Mouse (Mus musculus): ENCODE data around the gene Baat. TPM values are rescaled to one million over a fixed set of nuclear protein-coding genes. Genes with fewer than 3 reads are reported as not detected.
"Not testable (repeated sequence)": the region's sequence is repeated elsewhere in the genome, so short reads cannot be mapped to it uniquely, and the experiment has no call there.

Gene Baat
- polyA plus RNA-seq, 1 experiment from 2014 or later, result 0.08 TPM

GRCm38 (mm10) chr4:49522576-49522975 lies 16.2 kb upstream of the Baat start:
- no peaks in the 10 kb centered on the region for H3K27me3 ChIP-seq (replicated peaks)
- no peak for ATAC-seq (ENCODE audit: extremely low read depth, insufficient number of reproducible peaks, low FRiP score, low TSS enrichment)
- peak overlapping the region; percentile 70; the same call in 1 of the 2 replicates for H3K4me3 ChIP-seq
- no peak overlapping the region for H3K27ac ChIP-seq (replicated peaks)
- H3K4me2 ChIP-seq, result peak overlapping the region; percentile 78
- H3K9ac ChIP-seq, result no peak overlapping the region
- no peaks in the 10 kb centered on the region for H3K9me3 ChIP-seq
- WGBS, result 61% methylated on average over 9 of the region's 9 CpGs
- peaks cover 49% of the 10 kb centered on the region for H3K36me3 ChIP-seq
- H3K4me1 ChIP-seq, result peaks cover 26% of the 10 kb centered on the region

DNA sequence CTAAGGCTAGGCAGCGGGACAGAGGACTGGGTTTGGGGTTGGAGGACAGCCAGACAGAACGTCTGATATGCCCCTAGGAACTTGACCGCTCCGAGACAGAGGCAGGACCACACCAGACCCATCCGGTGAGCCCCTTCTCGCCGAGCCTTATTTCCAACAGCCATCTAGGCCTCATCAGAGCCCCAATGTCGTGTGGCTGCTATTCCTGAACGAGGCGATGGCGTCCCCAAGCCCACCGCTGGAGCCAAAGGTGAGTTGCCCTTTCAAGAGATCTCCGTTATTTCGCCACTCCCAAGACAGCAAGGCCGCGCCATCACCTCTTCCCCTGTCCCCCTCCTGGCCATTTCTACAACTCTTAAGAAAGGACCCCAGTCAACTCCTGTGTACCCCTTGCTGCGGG lies 15.0 kb upstream of the Baat start:
- Histone ChIP-seq H3K27me3 (replicated peaks) (no peaks in the 10 kb centered on the region), H3K4me2 (peak overlapping the region; percentile 78), H3K4me3 (peak overlapping the region; percentile 70), H3K9me3 (no peaks in the 10 kb centered on the region), H3K9ac (peak overlapping the region; percentile 86), H3K36me3 (peaks cover 48% of the 10 kb centered on the region), H3K4me1 (peaks cover 26% of the 10 kb centered on the region), H3K27ac (replicated peaks) (peak overlapping the region; percentile 38; the same call in 1 of the 2 replicates)
- 0 out of 2 replicates have a peak, but pooled peaks have one; percentile 14 for ATAC-seq (ENCODE audit: extremely low read depth, insufficient number of reproducible peaks, low FRiP score, low TSS enrichment)
- under 1% methylated on average over 17 of the region's 17 CpGs for WGBS

DNA sequence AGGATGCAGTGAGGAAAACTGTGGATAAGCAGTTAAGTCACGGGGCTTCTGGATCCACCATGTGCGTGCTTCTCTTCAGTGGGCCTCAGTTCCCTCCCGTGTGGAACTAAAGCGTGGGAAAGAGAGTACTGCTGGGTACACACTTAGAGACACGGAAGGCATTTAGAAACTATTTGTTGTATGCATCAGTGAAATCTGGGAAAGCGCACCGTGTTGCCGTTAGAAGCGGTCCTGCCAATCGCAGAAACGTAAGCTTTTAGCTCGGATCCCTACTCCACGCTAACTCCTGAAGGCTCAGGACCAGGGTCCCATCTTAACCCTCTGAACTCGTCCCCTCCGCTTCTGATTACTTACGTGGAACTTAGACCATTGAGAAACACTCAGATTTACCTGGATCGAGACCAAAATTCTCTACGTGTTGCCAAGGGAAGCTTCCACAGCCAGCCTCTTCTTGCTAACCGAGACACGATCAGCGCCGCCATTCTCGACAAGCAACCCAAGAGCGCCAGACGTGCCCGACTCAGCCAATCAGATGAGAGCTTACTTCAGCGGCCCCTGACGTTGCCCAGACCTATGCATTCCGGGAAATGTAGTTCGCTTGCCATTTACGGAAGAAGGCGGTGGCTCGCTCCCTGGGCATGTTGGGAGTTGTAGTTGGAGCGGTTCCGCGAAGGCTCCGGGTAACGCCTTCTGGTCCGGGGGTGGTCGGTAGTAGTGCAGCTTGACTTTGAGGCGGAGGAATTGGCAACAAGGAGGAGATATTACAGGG lies 14.4 kb upstream of the Baat start, which contains the start of the genes Mrpl50 and Zfp189:
Gene Mrpl50 (minus strand): TSS at position 522 of the 769 bp plus-strand sequence.
Gene Zfp189 (plus strand): TSS at position 605 of the 769 bp plus-strand sequence.
- peak within 1 kb of the TSS; percentile 70 for H3K4me3 ChIP-seq
- H3K9ac ChIP-seq, result peak within 1 kb of the TSS; percentile 89
- H3K4me1 ChIP-seq, result peaks cover 26% of the 10 kb centered on the region
- no peaks in the 10 kb centered on the region for H3K27me3 ChIP-seq (replicated peaks)
- no peaks in the 10 kb centered on the region for H3K9me3 ChIP-seq
- peak within 1 kb of the TSS; percentile 68 for H3K27ac ChIP-seq (replicated peaks)
- peak within 1 kb of the TSS; percentile 79 for H3K4me2 ChIP-seq
- under 1% methylated on average over 41 of the region's 41 CpGs for WGBS
- peaks cover 42% of the 10 kb centered on the region for H3K36me3 ChIP-seq
- peak; percentile 100 for ATAC-seq (ENCODE audit: extremely low read depth, insufficient number of reproducible peaks, low FRiP score, low TSS enrichment)

DNA sequence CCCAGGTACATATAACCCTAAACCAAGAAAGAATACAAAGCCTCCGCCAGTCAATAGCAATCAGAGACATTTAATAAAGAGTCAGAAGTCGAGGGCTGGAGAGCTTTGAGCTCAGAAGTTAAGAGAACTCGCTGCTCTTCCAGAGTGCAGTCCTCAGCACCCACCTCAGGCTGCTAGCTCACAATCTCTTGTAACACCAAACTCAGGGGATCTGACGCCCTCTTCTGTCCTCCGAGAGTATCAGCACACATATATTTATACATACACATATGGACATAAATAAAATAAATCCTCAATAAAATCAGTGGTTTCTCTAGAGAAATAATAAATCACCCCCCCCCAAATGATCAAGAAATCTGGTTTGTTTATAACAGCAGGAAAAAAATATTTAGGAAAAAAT lies 13.1 kb upstream of the Baat start:
- Histone ChIP-seq H3K36me3 (peaks cover 35% of the 10 kb centered on the region), H3K27ac (replicated peaks) (no peak overlapping the region), H3K9ac (no peak overlapping the region), H3K9me3 (no peaks in the 10 kb centered on the region), H3K4me1 (peaks cover 26% of the 10 kb centered on the region), H3K27me3 (replicated peaks) (no peaks in the 10 kb centered on the region), H3K4me3 (no peak overlapping the region), H3K4me2 (peak overlapping the region; percentile 79)
- ATAC-seq (ENCODE audit: extremely low read depth, insufficient number of reproducible peaks, low FRiP score, low TSS enrichment), result no peak
- 76% methylated on average over 5 of the region's 5 CpGs for WGBS

DNA sequence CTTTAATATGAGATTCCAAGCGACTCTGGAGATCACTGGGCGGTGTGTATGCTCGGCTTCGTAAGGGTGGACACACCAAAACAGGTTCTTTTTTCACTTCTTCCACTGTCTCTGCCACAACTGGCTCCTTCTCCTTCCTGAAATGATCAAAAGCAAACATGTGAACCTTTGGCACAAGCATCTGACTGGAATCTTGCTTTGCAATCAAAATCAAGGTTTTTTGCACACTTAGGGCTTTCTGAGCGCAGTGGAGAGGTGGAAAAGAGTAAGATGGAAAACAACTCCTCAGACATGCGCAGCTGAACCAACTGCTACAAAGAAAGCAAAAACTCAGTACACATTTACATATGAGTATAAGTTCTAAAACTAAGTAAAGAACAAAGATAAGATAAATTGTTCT lies 8.1 kb upstream of the Baat start:
- no peaks in the 10 kb centered on the region for H3K9me3 ChIP-seq
- H3K9ac ChIP-seq, result no peak overlapping the region
- H3K27ac ChIP-seq (replicated peaks), result no peak overlapping the region
- H3K27me3 ChIP-seq (replicated peaks), result no peaks in the 10 kb centered on the region
- peaks cover 5% of the 10 kb centered on the region for H3K4me1 ChIP-seq
- 93% methylated on average over 6 of the region's 6 CpGs for WGBS
- no peak overlapping the region for H3K4me2 ChIP-seq
- H3K36me3 ChIP-seq, result peaks cover 41% of the 10 kb centered on the region
- ATAC-seq (ENCODE audit: extremely low read depth, insufficient number of reproducible peaks, low FRiP score, low TSS enrichment), result no peak
- no peak overlapping the region for H3K4me3 ChIP-seq

GRCm38 (mm10) chr4:49512636-49513035 lies 6.3 kb upstream of the Baat start:
- 92% methylated on average over 4 of the region's 4 CpGs for WGBS
- Histone ChIP-seq H3K4me3 (no peak overlapping the region), H3K4me1 (no peaks in the 10 kb centered on the region), H3K36me3 (peaks cover 36% of the 10 kb centered on the region), H3K27ac (replicated peaks) (no peak overlapping the region), H3K9me3 (no peaks in the 10 kb centered on the region), H3K4me2 (no peak overlapping the region), H3K27me3 (replicated peaks) (no peaks in the 10 kb centered on the region), H3K9ac (no peak overlapping the region)
- ATAC-seq (ENCODE audit: extremely low read depth, insufficient number of reproducible peaks, low FRiP score, low TSS enrichment), result no peak

DNA sequence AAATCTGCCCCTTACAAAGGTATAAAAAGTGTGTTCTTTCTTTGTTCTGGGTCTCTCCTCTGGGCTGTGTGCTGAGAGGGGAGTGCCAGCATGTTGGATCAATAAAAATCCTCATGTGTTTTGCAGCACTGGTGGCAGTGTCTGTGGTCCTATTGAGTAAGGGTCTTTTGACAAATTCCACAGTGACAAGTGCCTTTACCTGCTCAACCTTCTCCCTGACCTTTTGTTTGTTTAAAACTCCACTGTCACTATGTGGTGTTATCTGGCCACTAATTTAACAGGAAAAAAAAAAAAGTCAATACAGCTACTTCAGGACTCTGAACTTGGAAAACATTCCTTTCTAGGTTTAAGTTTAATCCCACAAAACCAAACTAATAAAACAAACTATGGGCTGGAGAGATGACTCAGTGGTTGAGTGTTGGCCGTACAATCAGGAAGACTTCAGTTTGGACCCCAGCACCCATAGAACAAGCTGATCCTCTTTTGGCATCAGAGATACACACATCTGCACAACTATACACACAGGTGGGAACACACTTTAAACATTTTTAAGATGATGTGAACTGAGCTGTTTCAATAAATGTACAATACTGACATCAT lies 4.0 kb upstream of the Baat start:
- not testable (repeated sequence) for H3K4me1 ChIP-seq; H3K27ac ChIP-seq (replicated peaks); H3K9ac ChIP-seq; H3K9me3 ChIP-seq; H3K27me3 ChIP-seq (replicated peaks); H3K4me2 ChIP-seq; ATAC-seq (ENCODE audit: extremely low read depth, insufficient number of reproducible peaks, low FRiP score, low TSS enrichment); H3K4me3 ChIP-seq
- H3K36me3 ChIP-seq, result peaks cover 30% of the 10 kb centered on the region
- whole genome bisulfite sequencing, result 92% methylated on average over 1 of the region's 1 CpGs

DNA sequence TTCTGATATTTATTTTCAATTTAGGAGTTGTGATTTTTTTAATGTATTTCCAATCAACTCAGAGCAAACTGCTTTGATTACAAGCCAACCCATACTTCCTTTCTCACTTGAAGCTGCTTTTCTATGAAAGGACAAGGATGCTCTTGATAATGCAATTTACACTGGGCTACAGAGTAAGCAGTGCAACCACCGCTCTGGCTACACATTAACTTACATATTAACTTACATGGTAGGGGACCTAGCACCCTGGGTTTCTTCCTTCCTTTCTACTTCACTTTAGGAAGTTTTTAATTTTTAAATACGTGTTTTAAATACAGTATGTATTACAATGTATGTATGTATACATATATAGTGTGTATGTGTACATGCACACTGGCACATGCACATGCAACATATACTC lies 2.8 kb upstream of the Baat start:
- 87% methylated on average over 2 of the region's 2 CpGs for WGBS
- ATAC-seq (ENCODE audit: extremely low read depth, insufficient number of reproducible peaks, low FRiP score, low TSS enrichment), result no peak
- H3K27me3 ChIP-seq (replicated peaks), result no peaks in the 10 kb centered on the region
- peaks cover 4% of the 10 kb centered on the region; the same call in 1 of the 2 replicates for H3K4me1 ChIP-seq
- H3K9ac ChIP-seq, result no peak overlapping the region
- no peaks in the 10 kb centered on the region for H3K9me3 ChIP-seq
- H3K4me3 ChIP-seq, result no peak overlapping the region
- H3K27ac ChIP-seq (replicated peaks), result no peak overlapping the region
- peaks cover 23% of the 10 kb centered on the region for H3K36me3 ChIP-seq
- no peak overlapping the region for H3K4me2 ChIP-seq

DNA sequence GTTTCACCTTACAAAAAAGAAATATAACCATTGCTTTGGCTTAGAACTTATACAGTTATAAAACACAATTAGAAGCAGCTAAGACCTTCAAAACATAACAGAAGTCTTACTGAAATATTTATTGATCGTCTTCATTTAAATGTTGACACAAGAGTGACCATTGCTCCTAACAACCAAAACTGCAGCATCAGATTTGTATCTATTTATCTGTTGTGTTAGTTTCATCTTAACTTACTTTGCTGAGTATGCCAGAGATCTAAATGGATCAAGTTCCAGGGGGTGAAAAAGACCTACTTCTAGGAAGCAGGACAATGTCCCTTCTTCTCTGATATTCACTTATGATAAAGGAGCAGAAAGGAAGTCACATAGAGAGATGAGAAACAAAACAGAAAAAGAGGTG lies 2.8 kb downstream of the Baat start:
- peaks cover 4% of the 10 kb centered on the region; the same call in 1 of the 2 replicates for H3K4me1 ChIP-seq
- H3K4me2 ChIP-seq, result no peak overlapping the region
- no peaks in the 10 kb centered on the region for H3K27me3 ChIP-seq (replicated peaks)
- 68% methylated on average over 1 of the region's 1 CpGs for WGBS
- no peaks in the 10 kb centered on the region for H3K36me3 ChIP-seq
- H3K27ac ChIP-seq (replicated peaks), result no peak overlapping the region
- ATAC-seq (ENCODE audit: extremely low read depth, insufficient number of reproducible peaks, low FRiP score, low TSS enrichment), result no peak
- H3K4me3 ChIP-seq, result no peak overlapping the region
- H3K9ac ChIP-seq, result no peak overlapping the region
- no peaks in the 10 kb centered on the region for H3K9me3 ChIP-seq

- H3K36me3 ChIP-seq; H3K9ac ChIP-seq; H3K27me3 ChIP-seq (replicated peaks); H3K9me3 ChIP-seq; H3K4me2 ChIP-seq; H3K4me3 ChIP-seq; ATAC-seq (ENCODE audit: extremely low read depth, insufficient number of reproducible peaks, low FRiP score, low TSS enrichment); H3K4me1 ChIP-seq; H3K27ac ChIP-seq (replicated peaks): not testable (repeated sequence)
- 76% methylated on average over 3 of the region's 3 CpGs for WGBS
Observed at GRCm38 (mm10) chr4:49485934-49486650, 20.3 kb downstream of the Baat start.

GRCm38 (mm10) chr4:49485442-49485841 lies 20.9 kb downstream of the Baat start:
- ATAC-seq (ENCODE audit: extremely low read depth, insufficient number of reproducible peaks, low FRiP score, low TSS enrichment), result no peak
- H3K9ac ChIP-seq, result no peak overlapping the region
- H3K36me3 ChIP-seq, result no peaks in the 10 kb centered on the region
- no peaks in the 10 kb centered on the region; the same call in 1 of the 2 replicates for H3K27me3 ChIP-seq (replicated peaks)
- 0 out of 2 replicates have a peak, but pooled peaks cover 2% of the 10 kb centered on the region for H3K4me1 ChIP-seq
- no peak overlapping the region for H3K4me3 ChIP-seq
- no peaks in the 10 kb centered on the region for H3K9me3 ChIP-seq
- no peak overlapping the region for H3K4me2 ChIP-seq
- H3K27ac ChIP-seq (replicated peaks), result no peak overlapping the region
